ENCODE assay signal across 8 mouse cellular contexts in the genomic region with DNA sequence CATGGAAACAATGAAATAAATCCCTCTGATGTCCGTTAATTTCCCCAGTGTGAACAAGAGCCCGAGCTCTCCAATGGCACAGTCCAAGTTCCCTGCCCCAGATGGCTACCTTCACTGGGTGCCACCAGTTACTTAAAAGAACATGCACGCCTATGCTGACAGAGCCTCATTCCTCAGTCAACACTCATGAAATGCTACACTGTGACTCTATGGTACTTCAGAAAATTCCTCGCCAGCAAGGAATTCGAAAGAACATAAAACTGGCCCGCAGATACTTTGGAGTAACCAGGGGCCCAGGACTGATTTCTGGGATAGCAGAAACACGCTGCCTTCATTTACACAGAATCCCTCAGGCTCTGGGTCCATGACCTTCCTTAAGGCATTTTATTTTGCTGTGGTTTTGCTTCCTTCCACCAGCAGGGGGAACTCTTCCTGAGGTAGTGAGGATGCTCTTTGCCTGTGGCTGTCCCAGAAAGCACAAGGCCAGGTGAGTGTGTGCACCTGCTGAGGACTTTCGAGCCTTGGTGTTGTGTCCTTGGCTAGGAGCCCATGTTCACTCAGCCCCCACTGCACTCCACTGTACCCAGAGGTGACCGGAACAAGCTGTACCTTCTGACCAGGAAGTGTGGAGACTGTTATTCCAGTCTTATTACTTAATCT.
DNase-seq lines count a peak whose midpoint lies in the region; ATAC-seq and TF ChIP-seq lines count a peak whose summit lies in the region.

No protein-coding gene starts in this region.

- peak; percentile 64 for TF ChIP-seq CTCF in gastrocnemius, adult 2 months (IDR thresholded peaks at IDR 0.05)

- DNase-seq in gastrocnemius, adult 2 months: peak; percentile 26
- no peak for DNase-seq in gastrocnemius, postnatal 25 days
- DNase-seq in c-Kit-negative CD71-positive TER-119-positive erythroid progenitor cells, embryonic 14.5 days (ENCODE audit: low read depth, low spot score): peak; percentile 52
- DNase-seq in induced T-regulatory cell, adult 2 months (ENCODE audit: low read depth): peak; percentile 63
- peak; percentile 61 for DNase-seq in limb, embryonic 11.5 days (ENCODE audit: low spot score)
- DNase-seq in splenic B cell, adult 2 months (ENCODE audit: low read depth, low spot score): peak; percentile 77

- no peak overlapping the region for H3K27ac ChIP-seq in gastrocnemius, adult 2 months
- H3K27ac ChIP-seq in limb, embryonic 11.5 days (replicated peaks; ENCODE audit: low read depth, low read length): no peak overlapping the region

- WGBS in limb, embryonic 11.5 days: 74% methylated on average over 9 of the region's 9 CpGs

- no peaks in the 10 kb centered on the region for H3K4me1 ChIP-seq in limb, embryonic 11.5 days (ENCODE audit: control insufficient read depth, insufficient read depth, low read length)

- H3K27me3 ChIP-seq in limb, embryonic 11.5 days (ENCODE audit: control insufficient read depth, insufficient read depth, low read length): no peaks in the 10 kb centered on the region
- no peaks in the 10 kb centered on the region for H3K27me3 ChIP-seq in splenic B cell, adult 2 months (ENCODE audit: control insufficient read depth, insufficient read depth, low read length, poor library complexity, severe bottlenecking)

- intact Hi-C loops in gastrocnemius, adult 2 months (cut with DNase I): loop anchor here (2.0 kb wide), 1 partner anchor 168 kb away; a partner anchor contains a TSS

- no peak overlapping the region for H3K4me2 ChIP-seq in limb, embryonic 11.5 days (ENCODE audit: low read depth, severe bottlenecking)

- no peaks in the 10 kb centered on the region for H3K9me3 ChIP-seq in limb, embryonic 11.5 days (ENCODE audit: control insufficient read depth, low read length)

- no peak overlapping the region for H3K4me3 ChIP-seq in gastrocnemius, adult 2 months
- no peak overlapping the region for H3K4me3 ChIP-seq in limb, embryonic 11.5 days (ENCODE audit: low read depth, low read length)

- H3K36me3 ChIP-seq in limb, embryonic 11.5 days (ENCODE audit: control insufficient read depth, insufficient read depth, low read length): no peaks in the 10 kb centered on the region
- H3K36me3 ChIP-seq in splenic B cell, adult 2 months (ENCODE audit: control insufficient read depth, insufficient read depth, low read length, poor library complexity, severe bottlenecking): peaks cover 1% of the 10 kb centered on the region; the same call in 1 of the 2 replicates

- peak; percentile 83 for ATAC-seq in erythroid progenitor cell, adult 5-6 weeks (replicated peaks; ENCODE audit: low FRiP score, poor library complexity, severe bottlenecking)
- ATAC-seq in limb, embryonic 11.5 days (ENCODE audit: insufficient number of reproducible peaks, low FRiP score, low TSS enrichment, low read depth): no peak
- ATAC-seq in monocyte, adult 5-6 weeks (replicated peaks; ENCODE audit: insufficient number of reproducible peaks, low FRiP score, low TSS enrichment, poor library complexity, severe bottlenecking): peak; percentile 66; the same call in 1 of the 2 replicates

- no peak overlapping the region for H3K9ac ChIP-seq in limb, embryonic 11.5 days (ENCODE audit: low read length)
